In the genomic region with DNA sequence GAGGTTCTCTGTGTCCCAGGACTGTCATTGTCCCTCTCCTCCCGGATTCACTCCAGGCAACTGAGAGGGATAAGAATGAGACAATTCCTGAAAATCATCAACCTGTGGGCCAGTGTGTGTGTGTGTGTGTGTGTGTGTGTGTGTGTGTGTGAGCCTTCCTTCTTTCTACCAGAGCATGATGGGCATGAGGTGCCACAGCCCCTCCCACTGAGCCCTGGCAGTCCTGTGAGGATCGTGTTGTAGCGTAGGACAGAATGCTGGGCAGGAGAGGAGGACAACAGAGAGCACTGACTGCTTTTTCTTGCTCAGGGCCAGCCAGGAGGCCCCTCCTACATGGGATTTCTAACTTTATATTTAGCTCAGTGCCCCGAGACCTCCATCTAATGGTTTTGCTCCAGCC, we compare ENCODE assay signal across 9 mouse cellular contexts. TPM values are rescaled to one million over a fixed set of nuclear protein-coding genes. Genes with fewer than 3 reads are reported as not detected.
A peak's percentile ranks its signal among the peaks of the same experiment; 100 is the strongest.
DNase-seq lines count a peak whose midpoint lies in the region; ATAC-seq and TF ChIP-seq lines count a peak whose summit lies in the region.
"Had no signal": no experiment of that assay in that cellular context is flagged by ENCODE, and none has a peak within 500 bp of the region (broad histone marks: within the 10 kb centered on the region; RNA-seq: fewer than 3 reads in every experiment).

No protein-coding gene starts in this region.

- peak overlapping the region; percentile 87 for H3K4me3 ChIP-seq in layer of hippocampus, adult 2 months
- H3K4me3 ChIP-seq in heart, embryonic 16.5 days (ENCODE audit: low read length): peak overlapping the region; percentile 77
- peak overlapping the region; percentile 73 for H3K4me3 ChIP-seq in midbrain, embryonic 16.5 days (ENCODE audit: low read depth, low read length)

- peak overlapping the region; percentile 88 for H3K9ac ChIP-seq in heart, embryonic 16.5 days (ENCODE audit: low read length)
- H3K9ac ChIP-seq in midbrain, embryonic 16.5 days (ENCODE audit: low read depth, low read length): no peak overlapping the region

- peak; percentile 52 for DNase-seq in cerebellum, adult 9-10 months
- no peak for DNase-seq in cerebellum, postnatal 14 days
- DNase-seq in layer of hippocampus, adult 2 months (ENCODE audit: low spot score in 2 of 2): no peak
- DNase-seq in layer of hippocampus, postnatal 25 days (ENCODE audit: extremely low spot score in 1 of 2, low spot score in 1 of 2): no peak
- DNase-seq in gastrocnemius, adult 8-10 months (ENCODE audit: low spot score in 2 of 2): no peak
- DNase-seq in embryo, embryonic 10 days (ENCODE audit: low spot score): no peak

- peak overlapping the region; percentile 72 for H3K4me2 ChIP-seq in heart, embryonic 16.5 days (ENCODE audit: low read depth, low read length)
- peak overlapping the region; percentile 75 for H3K4me2 ChIP-seq in midbrain, embryonic 16.5 days (ENCODE audit: low read length)

- 37% methylated on average over 4 of the region's 4 CpGs for WGBS in heart, embryonic 16.5 days
- 81% methylated on average over 4 of the region's 4 CpGs for WGBS in midbrain, embryonic 16.5 days

- no peaks in the 10 kb centered on the region for H3K27me3 ChIP-seq in heart, embryonic 16.5 days (ENCODE audit: control insufficient read depth, insufficient read depth, low read length)
- no peaks in the 10 kb centered on the region for H3K27me3 ChIP-seq in midbrain, embryonic 16.5 days (ENCODE audit: control insufficient read depth, insufficient read depth, low read depth, low read length)
- H3K27me3 ChIP-seq: embryonic facial prominence, embryonic 12.5 days had no signal

- peaks cover 70% of the 10 kb centered on the region for H3K4me1 ChIP-seq in heart, embryonic 16.5 days (ENCODE audit: control insufficient read depth, insufficient read depth, low read length)
- H3K4me1 ChIP-seq in midbrain, embryonic 16.5 days (ENCODE audit: control insufficient read depth, insufficient read depth, low read length): peaks cover 16% of the 10 kb centered on the region

- H3K9me3 ChIP-seq in heart, embryonic 16.5 days (replicated peaks; ENCODE audit: control insufficient read depth, low read length): no peaks in the 10 kb centered on the region
- H3K9me3 ChIP-seq in midbrain, embryonic 16.5 days (replicated peaks; ENCODE audit: control insufficient read depth, low read length, poor library complexity, severe bottlenecking): no peaks in the 10 kb centered on the region
- H3K9me3 ChIP-seq: embryonic facial prominence, embryonic 12.5 days had no signal

- no peak overlapping the region; the same call in 1 of the 2 replicates for H3K27ac ChIP-seq in layer of hippocampus, adult 2 months
- H3K27ac ChIP-seq in heart, embryonic 16.5 days (ENCODE audit: low read length): peak overlapping the region; percentile 97
- no peak overlapping the region for H3K27ac ChIP-seq in midbrain, embryonic 16.5 days (ENCODE audit: low read length)
- H3K27ac ChIP-seq: embryonic facial prominence, embryonic 12.5 days had no signal

- 0 out of 2 replicates have a peak, but pooled peaks have one; percentile 16 for ATAC-seq in heart, embryonic 16.5 days (replicated peaks; ENCODE audit: extremely low read depth, insufficient read depth, low FRiP score)
- ATAC-seq in midbrain, embryonic 16.5 days: no peak

- H3K36me3 ChIP-seq in heart, embryonic 16.5 days (ENCODE audit: control insufficient read depth, insufficient read depth): no peaks in the 10 kb centered on the region
- H3K36me3 ChIP-seq in midbrain, embryonic 16.5 days (ENCODE audit: control insufficient read depth, insufficient read depth, low read length): no peaks in the 10 kb centered on the region
- H3K36me3 ChIP-seq: embryonic facial prominence, embryonic 12.5 days had no signal

- TF ChIP-seq CTCF in layer of hippocampus, adult 2 months (conservative IDR thresholded peaks at IDR 0.05): no peak

RNA-seq across cellular contexts. Expression of a gene that starts 1.4 kb away (rescaled TPM):
- total RNA-seq in layer of hippocampus, adult 2 months (2021): 10 to 100 TPM; 25.0 to 25.6 TPM
- total RNA-seq in layer of hippocampus, postnatal 25 days (2021): 10 to 100 TPM; 26.3 to 27.9 TPM
- polyA plus RNA-seq in heart, embryonic 16.5 days (2015; fragmentation: Nextera tagmentation; extraction: Ambion mirVana): 31.5 and 46.1 TPM in 2 replicates
- polyA plus RNA-seq in midbrain, embryonic 16.5 days (2015; fragmentation: Nextera tagmentation; extraction: Ambion mirVana): 31.6 and 38.2 TPM in 2 replicates
- total RNA-seq in gastrocnemius, adult 8-10 months (2022): 1 to 10 TPM; 1.5 to 4.9 (median 3.5) TPM

RNA-seq across cellular contexts. Expression of a gene that starts 41.3 kb away (rescaled TPM):
- 10 to 100 TPM in 1 of 2 experiments, 1 to 10 TPM in 1; 9.7 to 10.4 TPM for total RNA-seq in layer of hippocampus, adult 2 months (2021)
- 1 to 10 TPM; 9.3 TPM for total RNA-seq in layer of hippocampus, postnatal 25 days (2021)
- 22.1 and 24.0 TPM in 2 replicates for polyA plus RNA-seq in heart, embryonic 16.5 days (2015; fragmentation: Nextera tagmentation; extraction: Ambion mirVana)
- 21.4 and 21.8 TPM in 2 replicates for polyA plus RNA-seq in midbrain, embryonic 16.5 days (2015; fragmentation: Nextera tagmentation; extraction: Ambion mirVana)
- 1 to 10 TPM; 2.5 to 3.9 (median 3.3) TPM for total RNA-seq in gastrocnemius, adult 8-10 months (2022)

RNA-seq across cellular contexts. Expression of a gene that starts 41.4 kb away (rescaled TPM):
- total RNA-seq in layer of hippocampus, adult 2 months (2021): 1 to 10 TPM; 1.2 to 1.5 TPM
- under 1 TPM; 0.85 to 0.96 TPM for total RNA-seq in layer of hippocampus, postnatal 25 days (2021)
- polyA plus RNA-seq in heart, embryonic 16.5 days (2015; fragmentation: Nextera tagmentation; extraction: Ambion mirVana): 0.28 and 0.30 TPM in 2 replicates
- 2.9 TPM in 2 replicates for polyA plus RNA-seq in midbrain, embryonic 16.5 days (2015; fragmentation: Nextera tagmentation; extraction: Ambion mirVana)
- total RNA-seq in gastrocnemius, adult 8-10 months (2022): under 1 TPM in 3 of 4 experiments, not detected in 1; 0.39 to 0.46 (median 0.45) TPM

RNA-seq across cellular contexts. Expression of a gene that starts 58.7 kb away (rescaled TPM):
- total RNA-seq in layer of hippocampus, adult 2 months (2021): 100 to 1,000 TPM; 147 to 152 TPM
- total RNA-seq in layer of hippocampus, postnatal 25 days (2021): 100 to 1,000 TPM; 164 to 182 TPM
- polyA plus RNA-seq in heart, embryonic 16.5 days (2015; fragmentation: Nextera tagmentation; extraction: Ambion mirVana): 31.5 and 31.7 TPM in 2 replicates
- 215 and 256 TPM in 2 replicates for polyA plus RNA-seq in midbrain, embryonic 16.5 days (2015; fragmentation: Nextera tagmentation; extraction: Ambion mirVana)
- total RNA-seq in gastrocnemius, adult 8-10 months (2022): 1 to 10 TPM; 1.2 to 2.0 (median 1.5) TPM

Comparison
In these comparisons a context has a peak if more than half of its experiments do, and no peak if none do; other contexts are left out.
1. RNA of a gene that starts 1.4 kb away (total RNA-seq): 26.3 to 27.9 TPM in layer of hippocampus, postnatal 25 days and 25.0 to 25.6 TPM in layer of hippocampus, adult 2 months; 1.5 to 4.9 TPM in gastrocnemius, adult 8-10 months; every median in the first group is over 4 times any median in the second.
2. Peak in every context shown above with its lines, with median percentiles within 50 percentile points of each other: H3K4me3 ChIP-seq.